Mouse (Mus musculus) heart, adult 8-10 months (tissue): Measurements from ENCODE around the gene Rin3. TPM values are rescaled to one million over a fixed set of nuclear protein-coding genes. Genes with fewer than 3 reads are reported as not detected.

Source experiments
- DNase-seq: peaks from one replicate; pipeline ENCODE4 v3.0.0; 2022; ENCODE audit warnings: low spot score
- total RNA-seq, 4 experiments: library from RNA; stranded (reverse); gene quantifications; 2 replicates each; pipeline ENCODE4 v1.2.4; 2022

Rin3 gene
- total RNA-seq, 4 experiments from 2014 or later: 12.2 to 18.8 (median 17.0) TPM

DNA sequence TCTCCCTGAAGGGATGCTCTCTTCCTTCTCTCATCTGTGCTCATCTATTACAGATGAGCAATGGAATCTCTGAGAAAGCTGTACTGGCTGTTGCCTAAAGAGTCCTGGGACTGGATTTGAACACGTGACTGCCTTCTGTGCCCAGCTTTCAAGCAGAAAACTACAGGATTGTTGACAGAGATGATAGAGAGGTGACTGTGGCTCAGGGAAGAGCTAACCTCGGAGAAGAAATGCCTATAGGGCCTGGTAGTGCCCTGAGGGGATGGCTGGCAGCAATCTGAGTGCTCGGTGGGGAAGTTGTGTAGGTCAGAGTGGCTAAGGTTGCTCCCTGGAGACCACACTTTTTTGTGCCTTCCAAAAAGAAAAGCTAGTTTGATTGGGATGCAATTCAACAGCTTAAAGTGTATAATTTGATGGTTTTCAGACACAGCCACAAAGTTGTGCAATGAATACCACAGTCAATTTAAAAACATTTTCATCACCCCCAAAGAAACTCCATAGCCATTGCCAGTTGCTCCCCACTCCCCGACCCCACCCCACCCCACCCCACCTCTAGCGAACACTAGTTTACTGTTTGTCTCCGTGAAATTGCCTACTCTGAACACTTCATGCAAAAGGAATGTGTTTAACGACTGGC, 1.9 kb upstream of the Rin3 start:
- no peak for DNase-seq

DNA sequence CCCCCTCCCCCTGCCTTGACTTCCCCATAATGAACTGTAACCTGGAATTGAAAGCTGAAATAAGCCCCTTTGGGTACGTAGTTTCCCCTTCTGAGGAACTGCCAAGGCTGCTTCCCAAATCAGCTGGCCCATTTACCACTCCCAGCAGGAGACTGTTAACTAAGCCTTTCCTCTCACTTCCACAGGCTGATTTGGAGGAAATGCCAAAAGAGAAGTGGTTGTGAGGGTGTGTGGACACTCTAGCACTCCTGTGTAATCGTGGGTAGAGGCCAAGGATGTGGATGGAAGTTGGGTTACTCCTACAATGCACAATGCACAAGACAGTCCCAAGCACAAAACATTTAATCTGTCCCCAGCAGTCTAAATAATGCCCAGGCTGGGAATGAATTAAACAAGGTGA, 722 bp upstream of the Rin3 start:
- no peak for DNase-seq

DNA sequence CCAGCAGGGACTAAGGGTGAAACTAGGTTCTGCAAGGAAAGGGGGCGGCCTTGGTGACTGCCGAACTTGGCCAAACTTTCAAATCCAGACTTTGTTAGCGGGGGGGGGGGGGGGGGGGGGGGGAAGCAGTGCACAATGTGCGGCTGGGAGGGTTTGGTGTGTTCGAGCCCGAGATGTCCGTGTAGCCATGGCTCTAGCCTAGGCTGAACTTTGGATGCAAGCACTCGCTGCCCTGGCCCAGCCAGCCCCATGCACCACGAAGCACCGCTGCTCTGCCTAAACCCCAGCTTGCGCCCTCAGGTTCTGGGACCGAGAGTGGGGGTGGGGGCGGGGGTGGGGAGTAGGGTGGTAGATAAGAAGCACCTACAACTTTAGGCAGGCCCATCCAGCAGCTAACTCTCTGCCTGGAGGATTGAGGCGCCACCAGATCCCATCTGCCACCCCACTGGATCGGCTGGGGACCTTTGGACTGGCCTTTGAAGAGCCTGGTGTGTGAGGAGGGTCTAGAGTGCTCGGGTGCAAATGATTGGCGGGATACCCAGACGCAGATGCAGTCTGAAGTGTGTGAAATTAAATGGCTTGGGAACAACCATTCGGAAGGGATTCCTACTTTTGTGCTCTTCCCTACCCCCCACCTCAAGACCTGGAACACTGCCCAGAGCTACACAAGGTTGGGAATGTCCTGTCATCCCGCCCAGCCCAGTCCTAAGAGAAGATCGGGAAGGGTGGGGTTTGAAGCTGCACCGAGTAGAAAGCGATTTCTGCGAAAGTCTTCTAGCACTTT, 827 bp downstream of the Rin3 start:
- peak; percentile 86 for DNase-seq

DNA sequence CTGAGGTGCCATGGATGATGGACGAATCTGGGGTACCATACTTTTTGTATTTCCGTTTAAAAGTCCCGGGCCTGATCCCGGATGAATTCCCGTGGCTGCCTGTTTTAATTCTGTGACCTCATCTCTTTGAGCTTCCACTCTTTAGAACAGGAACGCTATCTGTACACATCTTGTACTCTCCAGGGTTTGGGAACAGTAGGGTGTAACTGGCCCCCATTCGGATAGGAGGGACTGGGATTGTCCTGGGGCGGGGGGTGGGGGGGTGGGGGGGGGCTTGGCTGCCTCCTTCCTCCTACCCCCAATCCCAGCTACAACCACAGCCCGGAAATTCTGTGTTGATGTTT, 1.4 kb downstream of the Rin3 start:
- no peak for DNase-seq

DNA sequence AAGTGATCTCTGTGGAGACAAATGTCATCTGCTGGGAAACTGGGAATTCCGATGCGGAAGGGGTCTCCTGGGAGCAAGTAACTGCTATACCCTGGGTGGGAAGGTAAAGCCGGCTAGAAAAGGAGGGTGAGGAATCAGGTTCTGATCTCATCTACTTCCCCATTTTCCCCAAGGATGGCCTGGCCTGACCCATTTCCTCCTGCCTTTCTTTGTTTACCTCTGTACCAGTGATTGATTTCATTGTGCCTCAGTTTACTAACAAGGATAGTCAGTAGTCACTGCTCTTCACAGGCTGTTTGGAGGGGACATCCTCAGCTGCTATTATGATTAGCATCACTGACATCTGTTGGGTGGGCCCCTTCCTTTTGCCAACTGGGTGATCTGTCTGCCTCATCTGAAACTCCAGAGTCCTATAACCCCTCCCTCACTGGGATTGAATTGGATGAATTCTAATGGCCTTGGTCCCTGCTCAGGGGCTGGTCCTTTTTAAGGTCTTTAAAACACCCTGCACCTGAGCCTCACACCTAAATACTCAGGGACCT, 1.8 kb downstream of the Rin3 start:
- DNase-seq: no peak

DNA sequence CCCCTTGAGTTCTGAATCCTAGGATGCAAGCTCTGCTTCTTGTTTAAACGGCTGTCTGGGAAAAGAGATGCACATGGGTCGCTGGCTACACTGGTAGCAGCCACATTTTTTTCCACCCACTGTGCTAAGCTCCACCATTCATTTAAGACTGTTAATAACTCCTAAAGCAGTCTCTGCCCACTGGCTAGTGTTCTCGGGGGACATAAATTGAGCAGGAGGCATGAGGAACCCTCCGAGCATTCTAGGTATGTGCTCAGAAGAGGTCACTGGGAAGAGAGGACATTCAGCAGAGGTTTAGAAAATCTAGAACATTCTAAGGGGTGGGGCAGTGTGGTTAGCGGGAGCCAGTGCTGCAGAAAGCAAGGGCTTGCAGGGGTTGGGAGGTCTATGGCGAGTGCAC, 2.5 kb downstream of the Rin3 start:
- DNase-seq: no peak

DNA sequence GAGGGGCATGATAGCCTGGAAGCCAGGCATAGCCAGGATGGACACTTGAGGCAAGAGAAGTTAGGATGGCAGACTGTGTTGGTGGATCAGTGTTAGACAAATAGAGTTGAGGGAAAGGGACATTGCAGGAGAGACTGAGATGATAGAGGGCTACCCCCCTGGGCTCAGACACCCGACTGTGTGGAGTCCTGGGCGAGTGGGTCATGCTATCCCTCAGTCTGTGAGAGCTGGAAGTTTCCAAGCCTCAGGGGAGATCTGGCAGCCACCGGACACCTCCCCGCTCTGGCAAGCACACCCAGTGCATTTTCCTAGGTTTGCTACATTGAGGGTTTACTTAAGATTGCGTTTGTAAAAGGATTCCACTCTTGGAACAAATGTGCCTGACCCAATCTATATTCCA, 2.9 kb downstream of the Rin3 start:
- no peak for DNase-seq

DNA sequence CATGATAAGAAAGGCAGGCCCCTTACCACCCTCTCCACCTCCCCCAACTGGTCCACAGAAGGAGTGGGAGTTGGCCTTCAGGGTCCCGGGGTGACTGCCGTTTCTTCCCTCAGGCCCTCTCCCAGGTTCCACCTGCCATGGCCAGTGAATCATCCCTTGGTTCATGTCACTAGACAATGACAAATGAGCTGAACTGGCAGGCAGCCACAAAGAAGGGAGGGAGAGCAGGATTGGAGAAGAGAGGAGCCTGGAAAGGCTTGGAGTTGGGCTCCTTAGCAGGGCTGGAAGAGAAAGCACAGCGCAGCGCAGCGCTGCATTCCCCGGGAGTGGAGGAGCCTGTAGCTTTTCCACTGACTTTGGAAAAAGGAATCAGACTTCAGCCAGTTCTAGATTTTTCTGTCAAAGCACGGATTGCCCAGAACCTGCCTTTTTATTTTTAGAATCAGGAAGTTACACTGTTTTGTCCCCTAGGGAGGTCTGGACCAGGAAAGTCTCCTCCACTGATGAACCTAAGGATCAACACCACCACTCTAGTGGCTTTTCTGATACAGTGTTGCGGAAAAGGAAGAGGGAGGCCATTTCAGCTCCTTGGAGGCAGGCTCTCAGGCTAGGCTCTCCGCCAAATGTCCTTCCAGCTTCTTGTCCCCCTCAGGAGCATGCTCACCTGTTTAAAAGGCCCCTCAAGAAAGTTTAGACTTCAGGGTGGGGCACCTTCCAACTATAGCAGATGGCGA, 4.0 kb downstream of the Rin3 start:
- DNase-seq: peak; percentile 65

DNA sequence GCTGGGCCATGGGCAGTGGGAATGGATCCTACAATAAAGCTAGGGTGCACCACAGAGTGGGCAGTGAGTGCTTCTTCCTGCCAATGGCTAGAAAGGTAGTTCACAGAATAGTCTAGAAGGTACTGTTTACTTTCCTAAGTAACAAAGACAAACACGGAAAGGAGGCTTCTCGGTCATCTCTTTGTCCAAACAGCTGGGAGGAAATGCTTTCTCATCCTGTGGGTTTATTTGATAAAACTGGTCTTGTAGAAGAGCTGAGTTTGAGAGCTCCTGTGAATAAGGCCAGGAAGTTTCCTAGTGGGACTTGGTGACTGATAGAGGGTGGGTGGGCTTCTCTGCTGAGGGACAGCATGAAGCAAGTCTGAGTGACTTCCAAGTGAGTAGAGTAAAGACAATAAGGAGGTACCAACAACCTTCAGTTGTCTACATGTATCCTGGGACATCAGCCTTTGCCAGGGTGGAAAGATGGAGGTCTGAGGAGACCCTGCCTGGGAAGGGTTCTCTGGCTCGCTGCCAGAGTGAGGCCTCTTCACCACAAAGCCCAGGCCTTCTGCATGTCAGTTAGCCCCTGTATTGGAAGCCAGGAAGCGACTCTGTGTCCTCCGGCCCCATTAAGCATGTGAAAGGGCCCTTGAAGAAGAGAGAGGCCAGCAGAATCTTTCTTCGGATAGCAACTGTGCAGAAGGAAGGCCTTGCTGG, 5.2 kb downstream of the Rin3 start:
- DNase-seq: no peak

DNA sequence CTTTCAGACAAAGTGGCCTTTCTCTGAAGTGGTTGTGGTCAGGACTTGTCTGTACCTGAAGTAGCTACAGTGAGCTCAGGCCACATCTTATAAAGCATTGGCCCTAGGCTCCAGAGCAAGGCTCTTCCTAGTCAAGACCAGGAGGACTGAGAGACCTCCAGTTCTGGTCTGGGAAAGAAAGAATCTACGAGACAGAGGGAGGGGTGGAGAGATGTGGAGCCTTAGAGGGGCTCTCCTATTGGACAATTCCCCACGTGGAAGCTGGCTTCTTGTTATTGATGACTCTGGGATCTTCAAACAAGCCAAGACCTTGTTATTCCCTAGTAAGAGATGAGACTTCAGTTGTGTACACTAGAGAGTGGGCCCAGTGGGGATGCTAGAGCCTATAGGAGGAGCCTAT, 6.0 kb downstream of the Rin3 start:
- DNase-seq: no peak

DNA sequence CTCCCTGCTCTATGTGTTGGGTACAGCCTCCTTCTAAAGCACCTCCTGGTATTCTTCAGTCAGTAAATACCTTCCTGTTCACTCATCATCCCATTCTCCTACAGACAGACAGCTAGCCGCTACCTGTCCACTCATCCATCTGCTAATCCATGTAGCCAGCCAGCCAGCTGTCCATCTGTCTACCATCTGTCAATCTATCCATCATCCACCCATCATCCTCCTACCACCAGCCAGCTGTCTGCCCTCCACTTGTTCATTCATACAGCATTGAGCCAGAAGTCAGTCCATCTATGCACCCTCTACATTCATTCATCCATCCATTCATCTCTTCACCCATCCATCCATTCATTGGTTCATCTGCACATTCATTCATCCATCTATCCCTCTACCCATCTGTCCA, 6.7 kb downstream of the Rin3 start:
- no peak for DNase-seq

DNA sequence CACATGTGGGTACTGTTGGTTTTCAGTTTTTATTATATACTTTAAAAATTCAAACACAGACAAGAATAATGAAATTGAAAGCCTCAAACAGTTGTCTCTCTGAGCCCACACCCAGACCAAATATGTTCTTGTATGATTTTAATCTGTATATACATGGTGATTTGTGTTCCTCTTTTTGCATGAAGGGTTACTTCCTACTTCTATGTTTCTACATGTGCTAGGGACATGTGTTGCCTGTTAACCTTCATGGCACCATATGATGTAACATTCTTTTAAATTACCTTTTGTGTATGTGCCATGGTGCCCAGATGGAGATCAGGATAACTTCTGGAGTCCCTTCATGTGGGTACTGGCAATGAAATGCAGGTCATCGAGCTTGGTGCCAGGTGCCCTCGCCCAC, 7.8 kb downstream of the Rin3 start:
- DNase-seq: no peak

DNA sequence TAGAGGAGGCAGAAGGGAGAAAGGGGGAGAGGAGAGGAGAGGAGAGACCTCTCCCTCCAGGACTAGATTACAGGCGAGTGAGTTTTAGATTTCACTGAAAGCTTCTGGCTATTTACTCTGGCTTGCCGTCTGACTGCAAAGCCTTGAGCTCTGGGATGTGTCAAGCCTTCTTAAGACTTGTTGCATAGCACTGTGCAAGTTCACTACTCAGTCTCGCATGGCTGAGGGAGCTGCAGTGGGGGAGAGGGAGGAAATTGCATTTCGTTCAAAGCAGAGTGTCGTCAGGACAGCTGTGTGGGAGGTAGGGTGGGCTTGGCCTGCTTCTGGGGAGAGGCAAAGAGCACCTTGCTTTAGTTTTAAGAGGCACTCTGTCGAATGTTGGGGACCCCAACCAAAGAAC, 8.8 kb downstream of the Rin3 start:
- no peak for DNase-seq

DNA sequence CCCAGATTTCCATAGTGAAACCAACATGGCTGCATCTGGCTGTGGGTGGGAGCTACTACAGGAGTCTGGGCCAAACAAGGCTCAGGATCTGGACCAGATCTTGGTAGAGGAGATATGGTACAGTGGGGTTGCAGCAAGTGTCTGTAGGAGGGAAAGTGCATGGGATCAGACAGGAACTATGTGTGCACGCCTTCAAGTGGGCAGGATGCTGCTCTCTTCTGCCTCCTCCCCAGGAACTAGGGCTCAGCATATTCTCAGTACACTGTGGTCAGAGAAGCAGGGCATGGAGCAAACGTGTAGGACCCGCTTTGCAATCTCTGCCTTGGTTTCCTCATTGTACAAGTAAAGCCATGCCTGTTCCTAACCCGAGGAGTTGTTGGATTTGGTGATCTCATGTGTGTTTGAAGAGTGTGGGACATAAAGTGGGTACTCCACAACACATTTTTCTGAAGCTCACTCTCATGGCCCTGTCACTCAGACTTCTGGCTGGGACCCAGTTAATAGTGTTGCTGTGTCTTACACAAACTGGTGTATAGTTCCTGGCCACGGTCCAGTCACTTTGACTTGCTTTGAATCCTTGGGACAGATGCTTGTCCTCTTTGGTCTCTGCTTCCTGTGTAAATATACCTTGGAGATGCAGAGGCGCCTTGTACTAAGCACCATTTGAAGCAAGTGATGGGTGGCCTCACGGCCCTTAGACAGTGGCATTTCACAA, 9.8 kb downstream of the Rin3 start:
- DNase-seq: no peak

DNA sequence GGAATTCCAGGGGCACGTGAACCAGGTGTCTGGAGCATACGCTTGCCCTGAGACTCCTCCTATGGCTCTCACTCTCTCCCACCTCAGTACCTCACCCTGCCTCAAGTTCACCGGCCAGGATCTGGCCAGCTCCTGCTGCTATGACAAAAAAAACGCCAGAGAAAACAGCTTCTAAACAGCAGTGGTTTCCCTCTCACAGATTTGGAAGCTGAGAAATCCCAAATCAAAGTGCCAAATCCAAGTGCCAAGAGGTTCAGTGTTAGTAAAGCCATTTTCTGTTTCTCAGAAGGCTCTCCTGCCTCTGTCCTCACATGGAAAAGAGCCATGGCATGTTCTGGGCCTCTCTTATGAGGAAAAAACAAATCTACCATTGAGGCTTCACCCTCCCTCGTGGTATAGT, 11.8 kb downstream of the Rin3 start:
- DNase-seq: no peak

DNA sequence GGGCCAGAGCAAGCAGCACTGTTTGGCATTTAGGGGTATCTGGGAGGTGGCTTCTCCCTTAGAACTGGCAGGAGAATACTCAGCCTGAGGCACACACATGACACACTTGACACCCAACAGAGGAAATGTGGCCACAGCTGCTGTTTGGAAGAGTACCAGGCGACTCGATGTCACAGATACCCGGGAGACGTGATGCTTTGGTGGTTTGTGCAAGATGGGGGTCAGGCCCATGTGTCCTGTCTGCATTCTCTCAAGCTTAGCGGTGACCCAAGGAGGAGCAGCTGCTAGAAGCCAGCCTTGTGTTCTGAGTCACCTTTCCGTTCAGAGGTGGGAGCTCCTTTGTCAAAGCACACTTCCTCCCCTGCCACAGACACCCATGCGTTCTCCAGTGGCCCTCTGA, 12.4 kb downstream of the Rin3 start:
- no peak for DNase-seq

DNA sequence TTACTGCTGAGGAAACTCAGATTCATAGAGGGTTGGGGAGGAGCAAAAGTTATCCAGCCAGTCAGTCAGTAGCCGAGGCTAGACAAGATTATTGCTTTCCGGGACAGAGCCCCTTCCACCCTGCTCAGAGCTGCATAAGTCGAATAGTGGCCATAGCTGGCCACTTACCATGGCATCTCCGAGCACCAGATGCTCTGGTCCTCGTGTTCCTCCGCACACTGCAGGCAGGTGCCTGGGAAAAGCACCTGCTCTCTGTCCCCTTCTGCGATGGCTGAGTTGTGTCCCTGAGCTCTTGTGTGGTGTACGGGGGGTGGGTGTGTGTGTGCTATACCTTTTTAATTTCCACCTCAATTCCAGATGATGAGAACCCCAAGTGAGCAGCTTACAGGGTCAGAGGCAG, 12.8 kb downstream of the Rin3 start:
- no peak for DNase-seq

DNA sequence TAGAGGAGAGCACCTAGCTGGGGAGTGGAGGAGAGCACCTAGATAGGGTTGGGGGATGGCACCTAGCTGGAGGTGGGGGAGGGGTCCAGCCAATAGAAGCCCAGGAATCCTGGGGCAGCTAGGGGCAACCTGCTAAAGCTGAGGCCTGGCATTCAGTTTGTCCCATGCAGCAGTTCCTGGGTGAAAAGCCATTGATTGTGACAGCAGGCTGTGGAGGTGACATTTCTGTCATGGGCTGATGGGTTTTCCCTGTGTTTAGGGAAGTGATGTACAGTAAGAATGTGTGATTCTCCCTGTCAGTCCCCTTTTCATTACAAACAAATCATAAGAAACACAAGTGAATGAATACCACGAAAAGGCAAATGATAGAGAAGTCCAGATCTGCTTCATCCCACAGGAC, 13.5 kb downstream of the Rin3 start:
- DNase-seq: no peak

DNA sequence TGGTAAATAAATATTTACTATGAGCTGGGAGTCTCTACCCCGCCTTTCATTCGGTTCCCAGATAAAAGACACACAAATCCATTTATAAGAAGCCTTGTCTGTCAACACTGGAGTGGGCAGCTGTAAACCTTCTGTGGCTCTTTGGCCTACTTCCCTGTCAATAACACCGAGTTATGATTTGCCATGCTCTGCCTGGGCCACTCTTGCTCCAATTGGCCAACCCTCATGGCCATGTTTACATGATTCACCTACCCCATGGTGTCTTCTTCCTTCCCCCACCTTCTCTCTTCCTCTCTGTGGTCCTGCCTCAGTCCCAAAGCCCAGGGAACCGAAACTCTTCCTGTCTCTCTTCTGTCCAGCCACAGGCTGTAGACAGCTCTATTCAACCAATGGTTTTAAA, 14.1 kb downstream of the Rin3 start:
- DNase-seq: no peak

DNA sequence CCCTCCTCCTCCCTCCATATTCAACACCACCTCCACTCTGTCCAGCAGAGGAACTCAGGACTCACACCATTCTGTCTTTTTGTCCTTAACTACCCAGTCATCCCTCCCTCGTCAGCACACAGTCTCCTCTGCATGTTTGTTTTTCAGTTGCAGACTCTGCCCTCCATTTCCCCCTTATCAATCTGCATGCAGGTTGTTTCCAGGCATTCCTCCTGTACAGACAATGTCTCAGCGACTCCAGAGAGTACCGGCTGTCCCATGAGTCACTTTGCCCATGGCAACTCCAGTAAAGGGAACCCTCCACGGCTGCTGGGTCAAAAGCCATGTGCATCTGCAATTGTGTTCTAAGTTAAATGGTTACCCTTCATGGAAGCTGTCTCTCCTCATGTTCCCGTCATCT, 16.4 kb downstream of the Rin3 start:
- no peak for DNase-seq

DNA sequence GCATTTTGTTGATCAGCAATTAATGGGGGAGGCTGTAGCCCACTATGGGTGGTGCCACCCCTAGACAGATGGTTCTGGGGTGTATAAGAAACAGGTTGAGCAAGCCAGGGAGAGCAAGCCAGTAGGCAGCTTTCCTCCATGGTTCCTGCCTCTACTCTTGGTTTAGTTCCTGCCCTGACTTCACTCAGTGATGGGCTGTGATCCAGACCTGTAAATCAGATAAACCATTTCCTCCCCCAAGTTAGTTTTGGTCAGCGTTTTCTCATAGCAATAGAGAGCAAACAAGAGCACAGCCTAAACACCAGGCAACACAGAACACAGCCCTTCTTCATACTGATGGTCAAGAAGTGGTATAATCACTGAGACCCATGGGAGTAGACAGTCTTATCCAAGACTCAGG, 18.7 kb downstream of the Rin3 start:
- DNase-seq: no peak

DNA sequence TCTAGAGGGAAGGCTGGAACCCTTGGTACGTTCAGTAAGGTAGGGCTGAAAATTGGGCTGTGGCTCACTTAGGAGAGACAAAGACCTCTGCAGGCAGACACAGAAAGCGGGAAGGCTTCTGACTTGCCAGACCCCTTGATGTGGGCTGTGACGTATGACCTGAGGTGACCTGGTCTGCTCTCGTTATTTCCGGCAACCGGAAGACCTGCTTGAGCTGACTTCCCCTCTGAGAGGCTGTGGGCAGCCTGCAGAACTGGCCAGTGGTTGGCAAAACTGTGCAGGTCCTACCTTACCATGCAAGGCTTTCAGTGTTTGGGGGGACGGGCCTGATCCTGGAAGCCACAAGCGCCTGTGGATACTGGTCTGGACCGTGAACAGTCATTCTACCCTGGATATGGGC, 19.5 kb downstream of the Rin3 start:
- no peak for DNase-seq
